In the genomic region with DNA sequence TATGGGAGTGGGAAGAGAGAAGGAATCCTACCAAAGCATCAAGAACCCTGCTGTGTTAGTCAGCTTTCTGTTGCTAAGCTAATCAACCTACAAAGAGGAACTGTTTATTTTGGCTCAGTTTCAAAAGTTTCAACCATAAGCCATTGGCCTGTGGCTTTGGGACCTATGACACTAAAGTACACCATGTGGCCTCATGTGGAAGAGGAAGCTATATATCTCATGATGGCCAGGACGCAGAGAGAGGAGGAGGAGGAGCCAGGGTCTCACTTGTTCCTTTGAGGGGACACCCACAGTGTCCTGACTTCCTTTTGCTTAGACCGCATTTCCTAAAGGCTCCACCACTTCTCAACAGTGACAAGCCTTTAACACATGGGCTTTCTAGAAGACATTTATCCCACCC, we compare ENCODE assay signal across 10 mouse cellular contexts.
A peak's percentile ranks its signal among the peaks of the same experiment; 100 is the strongest.
DNase-seq lines count a peak whose midpoint lies in the region; ATAC-seq and TF ChIP-seq lines count a peak whose summit lies in the region.
"Had no signal": no experiment of that assay in that cellular context is flagged by ENCODE, and none has a peak within 500 bp of the region (broad histone marks: within the 10 kb centered on the region; RNA-seq: fewer than 3 reads in every experiment).

No protein-coding gene starts in this region.

- no peaks in the 10 kb centered on the region for H3K4me1 ChIP-seq in embryonic facial prominence, embryonic 14.5 days (ENCODE audit: control insufficient read depth, insufficient read depth, low read length)
- H3K4me1 ChIP-seq in embryonic facial prominence, embryonic 10.5 days = peaks cover 17% of the 10 kb centered on the region
- no peaks in the 10 kb centered on the region for H3K4me1 ChIP-seq in lung, embryonic 14.5 days (ENCODE audit: insufficient read depth)
- no peaks in the 10 kb centered on the region for H3K4me1 ChIP-seq in lung, adult 2 months (ENCODE audit: control insufficient read depth, insufficient read depth, low read length)
- H3K4me1 ChIP-seq in liver, postnatal 0 days (ENCODE audit: insufficient read depth) = peaks cover 6% of the 10 kb centered on the region; the same call in 1 of the 2 replicates

- intact Hi-C loops in left cerebral cortex, postnatal 36 days (cut with DNase I) = no loop called here

- no peak overlapping the region for H3K4me3 ChIP-seq in embryonic facial prominence, embryonic 14.5 days (ENCODE audit: low read depth, low read length)
- no peak overlapping the region for H3K4me3 ChIP-seq in embryonic facial prominence, embryonic 10.5 days
- no peak overlapping the region for H3K4me3 ChIP-seq in lung, embryonic 14.5 days (ENCODE audit: low read depth, low read length)
- no peak overlapping the region for H3K4me3 ChIP-seq in lung, adult 2 months (replicated peaks; ENCODE audit: extremely low read depth, low read depth, low read length)
- H3K4me3 ChIP-seq in liver, postnatal 0 days (ENCODE audit: low read depth, low read length) = no peak overlapping the region
- H3K4me3 ChIP-seq: limb, embryonic 15.5 days had no signal

- 66% methylated on average over 2 of the region's 2 CpGs for WGBS in embryonic facial prominence, embryonic 14.5 days
- 63% methylated on average over 2 of the region's 2 CpGs for WGBS in embryonic facial prominence, embryonic 10.5 days
- WGBS in lung, embryonic 14.5 days = 38% methylated on average over 2 of the region's 2 CpGs
- WGBS in lung, adult 2 months = 36% methylated on average over 2 of the region's 2 CpGs
- WGBS in liver, postnatal 0 days (ENCODE audit: insufficient replicate concordance) = 12% methylated on average over 2 of the region's 2 CpGs

- TF ChIP-seq EP300 in liver, postnatal 0 days (IDR thresholded peaks at IDR 0.05; ENCODE audit: low read depth) = no peak

- ATAC-seq in embryonic facial prominence, embryonic 14.5 days (ENCODE audit: low read depth) = no peak
- peak; percentile 70 for ATAC-seq in lung, embryonic 14.5 days (ENCODE audit: insufficient read depth)
- peak; percentile 89 for ATAC-seq in liver, postnatal 0 days

- TF ChIP-seq POLR2A in lung, adult 2 months (IDR thresholded peaks at IDR 0.05; ENCODE audit: borderline replicate concordance, extremely low read depth, low read depth, low read length) = no peak

- H3K9me3 ChIP-seq in embryonic facial prominence, embryonic 14.5 days (ENCODE audit: control insufficient read depth, low read length) = no peaks in the 10 kb centered on the region
- H3K9me3 ChIP-seq in embryonic facial prominence, embryonic 10.5 days = no peaks in the 10 kb centered on the region
- no peaks in the 10 kb centered on the region for H3K9me3 ChIP-seq in lung, embryonic 14.5 days (ENCODE audit: low read depth, low read length)
- no peaks in the 10 kb centered on the region for H3K9me3 ChIP-seq in liver, postnatal 0 days (ENCODE audit: low read length)
- H3K9me3 ChIP-seq: limb, embryonic 15.5 days had no signal

- no peak for TF ChIP-seq CTCF in lung, embryonic 14.5 days (IDR thresholded peaks at IDR 0.05; ENCODE audit: low read depth)
- no peak for TF ChIP-seq CTCF in lung, adult 2 months (IDR thresholded peaks at IDR 0.05; ENCODE audit: insufficient read depth, low read length)
- TF ChIP-seq CTCF in liver, postnatal 0 days (IDR thresholded peaks at IDR 0.05; ENCODE audit: low read depth) = no peak

- peak; percentile 28 for DNase-seq in embryonic facial prominence, embryonic 14.5 days (ENCODE audit: low spot score)
- DNase-seq in embryonic facial prominence, embryonic 10.5 days (ENCODE audit: low spot score) = no peak
- peak; percentile 63 for DNase-seq in lung, embryonic 14.5 days
- no peak for DNase-seq in lung, adult 2 months
- DNase-seq in liver, postnatal 0 days = peak; percentile 21
- DNase-seq in splenic B cell, adult 2 months (ENCODE audit: low read depth, low spot score) = peak; percentile 31
- no peak for DNase-seq in adrenal gland, adult 2 months
- DNase-seq in left cerebral cortex, postnatal 36 days (ENCODE audit: low spot score in 2 of 2) = no peak
- DNase-seq: cerebellum, adult 11 months had no signal

- no peak overlapping the region for H3K9ac ChIP-seq in embryonic facial prominence, embryonic 14.5 days (ENCODE audit: low read depth, low read length)
- H3K9ac ChIP-seq in lung, embryonic 14.5 days = no peak overlapping the region
- H3K9ac ChIP-seq in liver, postnatal 0 days (replicated peaks) = no peak overlapping the region
- H3K9ac ChIP-seq: limb, embryonic 15.5 days had no signal

- no peak overlapping the region for H3K27ac ChIP-seq in embryonic facial prominence, embryonic 14.5 days (replicated peaks; ENCODE audit: low read depth, low read length)
- H3K27ac ChIP-seq in embryonic facial prominence, embryonic 10.5 days (replicated peaks) = no peak overlapping the region
- no peak overlapping the region for H3K27ac ChIP-seq in lung, embryonic 14.5 days (ENCODE audit: low read depth)
- H3K27ac ChIP-seq in liver, postnatal 0 days (ENCODE audit: low read depth) = peak overlapping the region; percentile 18; the same call in 1 of the 2 replicates
- H3K27ac ChIP-seq: limb, embryonic 15.5 days had no signal

- no peak overlapping the region for H3K4me2 ChIP-seq in embryonic facial prominence, embryonic 14.5 days (ENCODE audit: low read depth, low read length)
- no peak overlapping the region for H3K4me2 ChIP-seq in lung, embryonic 14.5 days
- no peak overlapping the region for H3K4me2 ChIP-seq in liver, postnatal 0 days (ENCODE audit: low read depth, low read length)
- H3K4me2 ChIP-seq: limb, embryonic 15.5 days had no signal

- H3K36me3 ChIP-seq in embryonic facial prominence, embryonic 14.5 days (ENCODE audit: control insufficient read depth, insufficient read depth, low read length) = no peaks in the 10 kb centered on the region
- no peaks in the 10 kb centered on the region for H3K36me3 ChIP-seq in embryonic facial prominence, embryonic 10.5 days (replicated peaks)
- no peaks in the 10 kb centered on the region for H3K36me3 ChIP-seq in lung, embryonic 14.5 days (ENCODE audit: insufficient read depth)
- no peaks in the 10 kb centered on the region for H3K36me3 ChIP-seq in liver, postnatal 0 days (replicated peaks; ENCODE audit: insufficient read depth, low read length)
- H3K36me3 ChIP-seq in splenic B cell, adult 2 months (ENCODE audit: control insufficient read depth, insufficient read depth, low read length, poor library complexity, severe bottlenecking) = no peaks in the 10 kb centered on the region
- H3K36me3 ChIP-seq: limb, embryonic 15.5 days had no signal

- no peaks in the 10 kb centered on the region for H3K27me3 ChIP-seq in embryonic facial prominence, embryonic 14.5 days (replicated peaks; ENCODE audit: control insufficient read depth, insufficient read depth, low read length)
- H3K27me3 ChIP-seq in embryonic facial prominence, embryonic 10.5 days (replicated peaks; ENCODE audit: low read depth, poor library complexity, severe bottlenecking) = no peaks in the 10 kb centered on the region
- no peaks in the 10 kb centered on the region for H3K27me3 ChIP-seq in lung, embryonic 14.5 days (ENCODE audit: insufficient read depth, low read length)
- H3K27me3 ChIP-seq in liver, postnatal 0 days (ENCODE audit: insufficient read depth, low read length) = no peaks in the 10 kb centered on the region
- H3K27me3 ChIP-seq in splenic B cell, adult 2 months (ENCODE audit: control insufficient read depth, insufficient read depth, low read length, poor library complexity, severe bottlenecking) = no peaks in the 10 kb centered on the region
- H3K27me3 ChIP-seq: limb, embryonic 15.5 days had no signal

Comparison
In these comparisons a context has a peak if more than half of its experiments do, and no peak if none do; other contexts are left out.
1. DNase-seq: peak in embryonic facial prominence, embryonic 14.5 days (single experiment), lung, embryonic 14.5 days (single experiment), liver, postnatal 0 days (single experiment) and splenic B cell, adult 2 months (single experiment); none in embryonic facial prominence, embryonic 10.5 days (single experiment), lung, adult 2 months (single experiment), adrenal gland, adult 2 months (single experiment) and left cerebral cortex, postnatal 36 days (0 of 2).